Mouse (Mus musculus): Measurements from ENCODE around the gene Agtrap. TPM values are rescaled to one million over a fixed set of nuclear protein-coding genes. Genes with fewer than 3 reads are reported as not detected.

Agtrap gene
- polyA plus RNA-seq, 1 experiment from 2014 or later, result 14.8 TPM

GRCm38 (mm10) chr4:148040029-148040830 is 47.6 kb downstream of the Agtrap start:
- H3K9me3 ChIP-seq, result no peaks in the 10 kb centered on the region
- WGBS, result 61% methylated on average over 15 of the region's 15 CpGs
- peak overlapping the region; percentile 81 for H3K4me3 ChIP-seq
- no peaks in the 10 kb centered on the region for H3K27me3 ChIP-seq
- H3K4me2 ChIP-seq, result peak overlapping the region; percentile 85
- peaks cover 43% of the 10 kb centered on the region for H3K4me1 ChIP-seq
- ATAC-seq (ENCODE audit: insufficient number of reproducible peaks, low FRiP score, low TSS enrichment, low read depth), result no peak
- H3K9ac ChIP-seq, result peak overlapping the region; percentile 41; the same call in 1 of the 2 replicates
- peak overlapping the region; percentile 86 for H3K27ac ChIP-seq
- peaks cover 28% of the 10 kb centered on the region for H3K36me3 ChIP-seq

DNA sequence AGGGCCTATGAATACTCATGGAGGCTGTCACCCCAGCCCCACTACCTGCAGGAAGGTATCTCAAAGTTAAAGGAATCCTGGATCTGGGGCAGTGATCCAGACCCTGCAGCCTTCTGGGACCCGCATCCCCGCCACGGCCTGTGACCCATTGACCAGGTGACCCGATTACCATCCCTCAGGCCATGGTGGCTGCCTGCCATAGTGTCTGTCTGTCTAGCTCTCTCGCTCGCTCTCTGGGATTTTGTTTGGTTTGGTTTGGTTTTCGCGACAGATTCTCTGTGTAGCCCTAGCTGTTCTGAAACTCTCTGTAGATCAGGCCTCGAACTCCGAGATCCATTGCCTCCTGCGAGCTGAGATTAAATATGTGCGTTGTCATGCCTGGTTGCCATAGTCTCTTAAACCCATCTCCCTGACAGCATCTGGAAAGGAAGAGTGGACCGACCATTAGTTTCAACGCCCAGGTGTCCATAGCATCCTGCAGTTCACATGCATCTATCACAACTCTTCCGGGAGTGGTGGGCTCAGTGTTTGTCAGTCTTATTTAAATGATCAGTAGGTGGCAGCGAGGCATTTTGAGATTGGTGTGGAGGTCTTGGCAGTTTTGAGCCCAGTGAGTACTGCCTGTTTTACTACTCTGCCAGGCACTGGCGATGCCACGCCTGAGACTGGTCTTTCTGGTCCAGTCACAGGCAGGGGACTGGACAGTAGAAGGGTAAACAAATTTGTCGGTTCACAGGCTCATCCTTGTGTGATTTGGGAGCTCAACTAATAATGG is 48.4 kb downstream of the Agtrap start:
- ATAC-seq (ENCODE audit: insufficient number of reproducible peaks, low FRiP score, low TSS enrichment, low read depth), result no peak
- Histone ChIP-seq H3K4me3 (peak overlapping the region; percentile 81), H3K36me3 (peaks cover 25% of the 10 kb centered on the region), H3K4me1 (peaks cover 43% of the 10 kb centered on the region), H3K27ac (peak overlapping the region; percentile 86), H3K4me2 (peak overlapping the region; percentile 85), H3K27me3 (no peaks in the 10 kb centered on the region), H3K9me3 (no peaks in the 10 kb centered on the region), H3K9ac (peak overlapping the region; percentile 61)
- 19% methylated on average over 19 of the region's 19 CpGs for WGBS

DNA sequence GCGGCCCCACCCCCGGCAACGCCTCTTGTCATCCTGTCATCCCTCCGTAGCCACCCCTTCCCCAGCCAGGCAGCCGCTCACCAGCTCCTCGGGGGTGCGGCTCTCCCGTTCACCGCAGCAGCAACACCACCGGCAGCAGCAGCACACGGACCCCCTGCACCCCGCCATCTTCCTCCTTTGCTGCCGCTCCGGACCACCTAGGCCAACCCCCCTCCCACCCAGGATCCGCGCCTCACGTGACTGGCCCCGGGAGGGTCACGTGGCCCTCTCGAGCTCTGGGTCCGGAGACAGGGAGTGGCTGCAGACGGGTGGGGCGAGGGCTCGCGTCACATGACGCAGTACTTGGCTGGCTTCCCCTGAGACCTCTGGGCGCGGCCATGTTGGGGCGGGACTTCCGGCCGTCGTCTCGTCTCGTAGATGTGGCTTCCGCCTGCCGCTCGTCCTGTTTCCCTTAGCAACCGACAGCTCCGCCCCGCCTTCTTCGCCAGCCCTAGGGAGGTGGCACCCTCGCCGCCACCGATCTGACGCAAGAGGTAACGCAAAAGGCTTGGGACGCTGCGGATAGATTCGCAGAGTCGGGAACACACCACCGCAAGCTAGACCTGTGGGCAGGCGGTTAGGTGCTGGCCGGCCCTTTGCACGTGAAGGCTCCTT is 49.1 kb downstream of the Agtrap start, which contains the start of the genes Clcn6 and Mthfr:
Gene Clcn6 (minus strand): TSS at position 222 of the 654 bp plus-strand sequence.
Gene Mthfr (plus strand): TSS at position 478 of the 654 bp plus-strand sequence.
- peak within 1 kb of the TSS; percentile 86 for H3K27ac ChIP-seq
- no peaks in the 10 kb centered on the region for H3K27me3 ChIP-seq
- peaks cover 43% of the 10 kb centered on the region for H3K4me1 ChIP-seq
- H3K36me3 ChIP-seq, result peaks cover 22% of the 10 kb centered on the region; the same call in 1 of the 2 replicates
- H3K9me3 ChIP-seq, result no peaks in the 10 kb centered on the region
- peak within 1 kb of the TSS; percentile 85 for H3K4me2 ChIP-seq
- H3K4me3 ChIP-seq, result peak within 1 kb of the TSS; percentile 81
- peak within 1 kb of the TSS; percentile 61 for H3K9ac ChIP-seq
- ATAC-seq (ENCODE audit: insufficient number of reproducible peaks, low FRiP score, low TSS enrichment, low read depth), result peak; percentile 94
- WGBS, result under 1% methylated on average over 54 of the region's 54 CpGs

GRCm38 (mm10) chr4:148038079-148038599 is 49.7 kb downstream of the Agtrap start:
- no peaks in the 10 kb centered on the region for H3K27me3 ChIP-seq
- ATAC-seq (ENCODE audit: insufficient number of reproducible peaks, low FRiP score, low TSS enrichment, low read depth), result no peak
- H3K4me3 ChIP-seq, result peak overlapping the region; percentile 81
- H3K4me2 ChIP-seq, result peak overlapping the region; percentile 58
- WGBS, result 8% methylated on average over 26 of the region's 26 CpGs
- peak overlapping the region; percentile 84 for H3K27ac ChIP-seq
- peaks cover 43% of the 10 kb centered on the region for H3K4me1 ChIP-seq
- peak overlapping the region; percentile 57 for H3K9ac ChIP-seq
- no peaks in the 10 kb centered on the region for H3K9me3 ChIP-seq
- H3K36me3 ChIP-seq, result peaks cover 20% of the 10 kb centered on the region; the same call in 1 of the 2 replicates

DNA sequence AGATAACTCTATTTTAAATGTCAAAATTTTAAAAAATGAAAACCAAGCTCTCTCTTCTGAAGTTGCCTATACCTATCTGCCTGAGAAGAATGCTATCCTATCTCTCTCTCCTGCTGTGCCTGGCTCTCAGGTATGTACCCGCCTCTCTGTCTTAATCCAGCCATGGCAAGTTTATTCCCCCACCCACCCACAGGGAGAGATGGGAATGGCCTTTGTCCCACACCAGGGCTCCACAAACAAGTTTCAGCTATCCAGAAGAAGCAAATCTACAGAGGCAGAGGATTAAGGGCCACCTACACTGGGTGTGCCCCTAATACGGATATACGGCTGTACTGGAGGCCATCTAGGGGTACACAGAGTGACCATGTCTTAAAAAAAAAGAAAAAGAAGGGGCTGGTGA is 52.4 kb downstream of the Agtrap start:
- peaks cover 15% of the 10 kb centered on the region; the same call in 1 of the 2 replicates for H3K36me3 ChIP-seq
- H3K4me1 ChIP-seq, result peaks cover 18% of the 10 kb centered on the region
- H3K4me2 ChIP-seq, result no peak overlapping the region
- WGBS, result 92% methylated on average over 3 of the region's 3 CpGs
- no peak for ATAC-seq (ENCODE audit: insufficient number of reproducible peaks, low FRiP score, low TSS enrichment, low read depth)
- no peaks in the 10 kb centered on the region for H3K9me3 ChIP-seq
- H3K27me3 ChIP-seq, result no peaks in the 10 kb centered on the region
- H3K27ac ChIP-seq, result no peak overlapping the region
- no peak overlapping the region for H3K4me3 ChIP-seq
- H3K9ac ChIP-seq, result no peak overlapping the region

DNA sequence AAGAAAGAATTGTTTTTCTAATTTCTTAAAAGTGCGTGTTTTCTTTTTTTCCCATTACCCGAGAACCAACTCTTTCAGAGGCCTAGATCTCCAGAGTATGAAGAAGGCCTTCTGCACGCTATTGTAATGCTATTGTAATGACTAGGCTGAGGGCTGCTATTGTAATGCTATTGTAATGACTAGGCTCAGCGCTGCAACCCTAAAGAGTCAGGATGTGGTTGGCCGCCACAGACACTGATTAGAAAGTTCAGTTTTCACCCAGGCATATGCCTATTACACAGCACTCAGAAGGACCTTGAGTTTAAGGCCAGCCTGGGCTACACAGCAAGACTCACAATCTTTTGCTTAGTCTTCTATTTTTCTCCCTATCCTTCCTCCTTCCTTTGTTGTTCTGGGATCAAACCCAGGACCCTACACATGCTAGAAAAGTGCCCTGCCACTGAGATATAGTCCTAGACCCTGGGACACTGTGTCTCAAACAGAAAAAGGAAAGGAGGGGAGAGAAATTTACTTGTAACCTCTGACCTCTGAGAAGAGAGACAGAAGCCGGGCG is 53.9 kb downstream of the Agtrap start:
- Histone ChIP-seq H3K9me3 (no peaks in the 10 kb centered on the region), H3K4me2 (no peak overlapping the region), H3K36me3 (peaks cover 22% of the 10 kb centered on the region), H3K4me1 (peaks cover 4% of the 10 kb centered on the region), H3K4me3 (no peak overlapping the region), H3K9ac (no peak overlapping the region), H3K27me3 (no peaks in the 10 kb centered on the region), H3K27ac (no peak overlapping the region)
- 85% methylated on average over 7 of the region's 7 CpGs for WGBS
- ATAC-seq (ENCODE audit: insufficient number of reproducible peaks, low FRiP score, low TSS enrichment, low read depth), result no peak

GRCm38 (mm10) chr4:148030506-148030905 is 57.3 kb downstream of the Agtrap start:
- no peak overlapping the region for H3K4me3 ChIP-seq
- 81% methylated on average over 5 of the region's 5 CpGs for WGBS
- H3K4me2 ChIP-seq, result no peak overlapping the region
- no peak for ATAC-seq (ENCODE audit: insufficient number of reproducible peaks, low FRiP score, low TSS enrichment, low read depth)
- no peaks in the 10 kb centered on the region for H3K27me3 ChIP-seq
- no peak overlapping the region for H3K27ac ChIP-seq
- peaks cover 45% of the 10 kb centered on the region for H3K36me3 ChIP-seq
- no peak overlapping the region for H3K9ac ChIP-seq
- no peaks in the 10 kb centered on the region for H3K9me3 ChIP-seq
- H3K4me1 ChIP-seq, result no peaks in the 10 kb centered on the region

DNA sequence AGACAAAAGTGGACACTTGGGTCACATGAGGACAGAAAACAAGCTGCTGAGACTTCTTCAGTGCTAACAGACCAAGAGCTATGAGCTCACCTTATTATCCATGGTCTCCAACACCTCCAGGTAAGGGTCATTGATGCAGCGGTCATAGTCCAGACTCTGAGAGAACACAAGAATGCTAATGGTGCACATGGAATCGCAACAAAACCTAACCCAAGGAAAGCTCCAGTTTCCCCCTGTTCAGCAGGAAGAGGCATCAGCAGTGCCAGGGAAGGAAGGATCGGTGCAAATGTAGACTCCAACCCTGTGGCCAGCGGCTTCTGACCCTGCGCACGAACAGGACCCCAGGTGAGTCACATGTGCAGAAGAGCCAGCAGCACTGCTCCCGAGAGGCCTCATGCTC is 58.5 kb downstream of the Agtrap start:
- no peaks in the 10 kb centered on the region for H3K9me3 ChIP-seq
- no peak overlapping the region for H3K4me3 ChIP-seq
- H3K9ac ChIP-seq, result no peak overlapping the region
- no peak for ATAC-seq (ENCODE audit: insufficient number of reproducible peaks, low FRiP score, low TSS enrichment, low read depth)
- no peak overlapping the region for H3K27ac ChIP-seq
- no peaks in the 10 kb centered on the region for H3K4me1 ChIP-seq
- H3K4me2 ChIP-seq, result no peak overlapping the region
- WGBS, result 94% methylated on average over 7 of the region's 7 CpGs
- peaks cover 50% of the 10 kb centered on the region for H3K36me3 ChIP-seq
- H3K27me3 ChIP-seq, result no peaks in the 10 kb centered on the region

Other genes with a start within 250 kb of the Agtrap start
- gene Zfp933, start 239.7 kb downstream of the Agtrap start, polyA plus RNA-seq (2015; fragmentation: Nextera tagmentation; extraction: Ambion mirVana), result 5.0 and 5.4 TPM in 2 replicates
- 30.8 and 36.3 TPM in 2 replicates for gene Miip, start 219.2 kb downstream of the Agtrap start, polyA plus RNA-seq (2015; fragmentation: Nextera tagmentation; extraction: Ambion mirVana)
- gene Fv1, start 219.1 kb downstream of the Agtrap start, polyA plus RNA-seq (2015; fragmentation: Nextera tagmentation; extraction: Ambion mirVana), result 8.9 and 9.4 TPM in 2 replicates
- gene Mfn2, start 183.3 kb downstream of the Agtrap start, polyA plus RNA-seq (2015; fragmentation: Nextera tagmentation; extraction: Ambion mirVana), result 37.8 and 42.5 TPM in 2 replicates
- 123 and 129 TPM in 2 replicates for gene Plod1, start 151.3 kb downstream of the Agtrap start, polyA plus RNA-seq (2015; fragmentation: Nextera tagmentation; extraction: Ambion mirVana)
- 13.6 and 16.4 TPM in 2 replicates for gene 2510039O18Rik, start 147.1 kb downstream of the Agtrap start, polyA plus RNA-seq (2015; fragmentation: Nextera tagmentation; extraction: Ambion mirVana)
- gene Nppb, start 102.2 kb downstream of the Agtrap start, polyA plus RNA-seq (2015; fragmentation: Nextera tagmentation; extraction: Ambion mirVana), result 0.19 TPM in 1 of 2 replicates, not detected in the other
- not detected in 2 replicates for gene Nppa, start 87.3 kb downstream of the Agtrap start, polyA plus RNA-seq (2015; fragmentation: Nextera tagmentation; extraction: Ambion mirVana)
- gene Clcn6, start 49.2 kb downstream of the Agtrap start, polyA plus RNA-seq (2015; fragmentation: Nextera tagmentation; extraction: Ambion mirVana), result 6.5 and 6.8 TPM in 2 replicates
- gene Mthfr, start 49.0 kb downstream of the Agtrap start, polyA plus RNA-seq (2015; fragmentation: Nextera tagmentation; extraction: Ambion mirVana), result 23.0 and 24.7 TPM in 2 replicates
- gene Mad2l2, start 42.4 kb upstream of the Agtrap start, polyA plus RNA-seq (2015; fragmentation: Nextera tagmentation; extraction: Ambion mirVana), result 47.7 and 48.4 TPM in 2 replicates
- 0.22 and 0.29 TPM in 2 replicates for gene Draxin, start 42.7 kb upstream of the Agtrap start, polyA plus RNA-seq (2015; fragmentation: Nextera tagmentation; extraction: Ambion mirVana)
- 18.0 and 20.8 TPM in 2 replicates for gene Fbxo6, start 64.1 kb upstream of the Agtrap start, polyA plus RNA-seq (2015; fragmentation: Nextera tagmentation; extraction: Ambion mirVana)
- 5.2 and 6.5 TPM in 2 replicates for gene Fbxo44, start 72.5 kb upstream of the Agtrap start, polyA plus RNA-seq (2015; fragmentation: Nextera tagmentation; extraction: Ambion mirVana)
- 4.2 and 4.5 TPM in 2 replicates for gene Fbxo2, start 72.6 kb upstream of the Agtrap start, polyA plus RNA-seq (2015; fragmentation: Nextera tagmentation; extraction: Ambion mirVana)
- 0.07 and 0.13 TPM in 2 replicates for gene Disp3, start 199.9 kb upstream of the Agtrap start, polyA plus RNA-seq (2015; fragmentation: Nextera tagmentation; extraction: Ambion mirVana)

Measured in limb, embryonic 15.5 days (tissue).